Mouse (Mus musculus) heart, adult 2 months (tissue): Measurements from ENCODE around the gene Canx. TPM values are rescaled to one million over a fixed set of nuclear protein-coding genes. Genes with fewer than 3 reads are reported as not detected.
"Not testable (repeated sequence)": the region's sequence is repeated elsewhere in the genome, so short reads cannot be mapped to it uniquely, and the experiment has no call there.

Experiments
- DNase-seq, 2 experiments: peaks; one replicate each; pipeline ENCODE4 v3.0.0; 2021
- H3K27ac ChIP-seq: fragments of 200-600 bp; 2 replicates; pipeline ENCODE4 v1.8.1; 2022
- H3K27me3 ChIP-seq: fragments of 200-500 bp; 2 replicates; pipeline ENCODE4 v1.6.1; 2012; ENCODE audit warnings: mild to moderate bottlenecking, low read length, inconsistent platforms, mixed read lengths; ENCODE audit not compliant: control insufficient read depth, insufficient read depth
- H3K36me3 ChIP-seq: fragments of 200-500 bp; 2 replicates; pipeline ENCODE4 v1.6.1; 2012; ENCODE audit warnings: low read length, inconsistent platforms; ENCODE audit not compliant: control insufficient read depth, insufficient read depth
- H3K4me1 ChIP-seq: fragments of 200-500 bp; 2 replicates; pipeline ENCODE4 v1.6.1; 2011; ENCODE audit warnings: low read length; ENCODE audit not compliant: control insufficient read depth, insufficient read depth
- H3K4me3 ChIP-seq: fragments of 200-600 bp; 2 replicates; pipeline ENCODE4 v1.8.1; 2022
- H3K79me2 ChIP-seq: fragments of 200-500 bp; replicated peaks from 2 replicates; pipeline ENCODE4 v1.6.1; 2012; ENCODE audit warnings: mild to moderate bottlenecking, inconsistent platforms, low read length, moderate library complexity, mixed read lengths; ENCODE audit not compliant: control insufficient read depth, insufficient read depth
- H3K9ac ChIP-seq: fragments of 200-500 bp; 2 replicates; pipeline ENCODE4 v1.6.1; 2012; ENCODE audit warnings: low read depth, mild to moderate bottlenecking, control low read depth, inconsistent platforms, low read length, mixed read lengths
- CTCF ChIP-seq: fragments of 200-600 bp; IDR thresholded peaks from 2 replicates; pipeline ENCODE4 v1.8.1; 2022; ENCODE audit warnings: antibody characterized with exemption, mild to moderate bottlenecking, moderate library complexity
- EP300 ChIP-seq: fragments of 200-500 bp; IDR thresholded peaks from 2 replicates; pipeline ENCODE4 v1.6.1; 2011; ENCODE audit warnings: low read depth, low read length, control low read depth; ENCODE audit not compliant: insufficient read depth
- POLR2A ChIP-seq: fragments of 200-500 bp; IDR thresholded peaks from 2 replicates; pipeline ENCODE4 v1.6.1; 2011; ENCODE audit warnings: mild to moderate bottlenecking, low read depth, low read length, control low read depth; ENCODE audit not compliant: insufficient read depth
- WGBS: fragments of 180-500 bp; shearing (Covaris S2); methylation state at CpG from one replicate; pipeline ENCODE4 v1.1.7; 2018; 5-methylcytosine and 5-hydroxymethylcytosine counted together
- intact Hi-C: fragments of 180-260 bp; cut with DNase I; formaldehyde crosslinking; loops from one replicate; pipeline ENCODE4 v1.15.1; 2025
- polyA plus RNA-seq: library from polyadenylated mRNA; depleted of rRNA; stranded (reverse); fragments of >200 nt; gene quantifications from 2 replicates; pipeline ENCODE4 v1.2.3, GENCODE M21; 2012
- total RNA-seq, 2 experiments: library from RNA; stranded (reverse); gene quantifications; 2 replicates each; pipeline ENCODE4 v1.2.3; 2021

The Canx gene
- total and polyA plus RNA-seq, 3 experiments, result 64.8 to 369 (median 324) TPM

DNA sequence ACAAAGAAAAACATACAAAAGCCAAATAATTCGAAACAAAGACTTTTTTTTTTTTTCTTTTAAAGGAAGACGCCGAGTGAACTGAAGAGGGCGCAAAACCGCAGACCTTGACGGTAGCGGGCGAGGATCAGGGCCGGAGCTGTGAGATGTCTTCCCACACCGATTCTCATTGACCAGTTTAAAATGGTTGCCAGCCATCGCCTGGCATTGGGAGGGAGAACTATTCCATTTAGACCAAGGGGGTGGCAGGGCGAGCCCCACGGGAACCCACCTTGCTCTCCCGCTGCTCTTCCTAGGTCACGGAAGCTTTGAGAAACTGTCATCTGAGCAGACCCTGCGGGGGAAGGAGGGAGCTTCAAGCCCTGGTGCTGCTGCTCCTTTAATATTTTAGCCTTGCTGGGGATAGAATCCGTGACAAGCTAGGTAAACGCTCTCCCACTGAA lies 45.9 kb upstream of the Canx start:
- H3K27ac ChIP-seq, result peak overlapping the region; percentile 28; the same call in 1 of the 2 replicates
- H3K27me3 ChIP-seq, result no peaks in the 10 kb centered on the region
- intact Hi-C loops, result no loop called here
- H3K4me3 ChIP-seq, result 0 out of 2 replicates have a peak overlapping the region, but pooled peaks have one; percentile 31
- WGBS, result 6% methylated on average over 18 of the region's 18 CpGs
- H3K9ac ChIP-seq, result peak overlapping the region; percentile 77
- H3K79me2 ChIP-seq, result no peaks in the 10 kb centered on the region
- DNase-seq, result peak; percentile 62
- TF ChIP-seq CTCF, result peak; percentile 63
- no peak for TF ChIP-seq POLR2A
- 0 out of 2 replicates have a peak, but pooled peaks have one; percentile 13 for TF ChIP-seq EP300
- H3K36me3 ChIP-seq, result no peaks in the 10 kb centered on the region
- H3K4me1 ChIP-seq, result peaks cover 2% of the 10 kb centered on the region; the same call in 1 of the 2 replicates

DNA sequence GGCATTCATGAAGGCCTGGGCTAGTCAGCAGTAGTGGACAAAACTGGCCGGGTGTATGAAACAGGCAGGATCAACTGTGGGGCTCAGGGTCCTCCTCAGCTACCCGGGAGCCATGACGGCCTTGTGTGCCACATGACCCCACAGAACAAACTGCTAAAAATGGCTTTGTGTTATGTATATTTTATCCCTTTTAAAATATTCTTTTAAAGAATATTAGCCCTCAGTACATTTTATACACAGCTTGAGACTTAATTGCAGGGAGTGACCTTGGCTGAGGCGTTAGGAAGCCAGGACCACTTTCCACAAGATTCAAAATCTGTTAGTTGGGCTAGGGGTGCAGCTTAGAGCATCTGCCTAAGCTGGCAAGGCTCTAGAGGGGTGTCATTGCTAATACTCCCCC lies 45.5 kb upstream of the Canx start:
- WGBS, result 67% methylated on average over 4 of the region's 4 CpGs
- peak in 1 of 2 experiments; percentile 17 for DNase-seq
- no peaks in the 10 kb centered on the region for H3K36me3 ChIP-seq
- no peak overlapping the region for H3K4me3 ChIP-seq
- no peak overlapping the region for H3K27ac ChIP-seq
- H3K27me3 ChIP-seq, result no peaks in the 10 kb centered on the region
- intact Hi-C loops, result no loop called here
- no peak overlapping the region for H3K9ac ChIP-seq
- H3K4me1 ChIP-seq, result no peaks in the 10 kb centered on the region; the same call in 1 of the 2 replicates
- no peaks in the 10 kb centered on the region for H3K79me2 ChIP-seq
- TF ChIP-seq POLR2A, result no peak
- no peak for TF ChIP-seq EP300
- no peak for TF ChIP-seq CTCF

DNA sequence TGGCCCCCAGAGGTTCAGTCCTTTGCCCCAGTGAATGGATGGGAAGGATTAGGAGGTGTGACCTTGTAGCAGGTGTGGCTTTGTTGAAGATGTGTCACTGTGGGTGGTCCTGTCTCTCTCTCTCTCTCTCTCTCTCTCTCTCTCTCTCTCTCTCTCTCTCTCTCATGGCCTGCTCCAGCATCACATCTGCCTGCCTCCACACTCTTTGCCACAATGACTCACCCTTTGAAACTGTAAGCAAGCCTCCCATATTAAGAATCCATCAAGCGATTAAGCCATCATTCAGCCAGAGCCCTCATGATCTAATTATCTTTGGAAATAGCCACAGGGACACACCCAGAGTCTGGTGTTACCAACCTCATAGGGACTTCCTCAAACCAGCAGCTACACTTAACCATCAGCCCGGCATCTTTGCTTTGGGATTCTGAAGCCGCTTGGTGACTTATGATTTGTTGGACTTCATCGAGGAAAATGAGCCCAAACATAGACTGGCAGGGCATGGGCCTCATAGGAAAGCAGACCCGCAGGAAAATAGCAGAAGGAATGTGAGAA lies 44.0 kb upstream of the Canx start:
- Histone ChIP-seq H3K27ac (no peak overlapping the region), H3K4me3 (no peak overlapping the region), H3K9ac (no peak overlapping the region), H3K27me3 (no peaks in the 10 kb centered on the region), H3K36me3 (no peaks in the 10 kb centered on the region), H3K4me1 (no peaks in the 10 kb centered on the region; the same call in 1 of the 2 replicates), H3K79me2 (no peaks in the 10 kb centered on the region)
- TF ChIP-seq EP300 (no peak), CTCF (no peak), POLR2A (no peak)
- WGBS, result 89% methylated on average over 5 of the region's 5 CpGs
- intact Hi-C loops, result loop anchor here (10.0 kb wide), 2 partner anchors 205 to 385 kb away; no protein-coding TSS in a partner anchor
- DNase-seq, result peak in 1 of 2 experiments; percentile 11

DNA sequence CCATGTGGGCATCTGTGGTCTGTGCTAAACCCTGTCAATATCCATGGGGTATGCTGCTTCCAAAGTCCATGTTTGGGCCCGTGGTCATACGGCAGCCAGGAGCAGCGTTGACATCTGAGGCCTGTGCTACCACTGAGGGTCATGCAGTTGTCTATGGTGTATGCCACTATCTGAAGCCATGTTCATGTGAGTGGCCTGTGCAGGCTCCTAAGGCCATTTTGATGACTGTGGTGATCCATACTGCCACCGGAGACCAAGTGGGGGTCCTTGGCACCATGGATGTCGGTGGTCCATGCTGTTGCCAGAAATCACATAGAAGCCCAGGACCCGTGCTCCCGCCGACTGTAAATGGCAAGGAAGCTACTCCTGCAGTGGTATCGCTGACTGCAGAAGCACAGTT lies 42.1 kb upstream of the Canx start:
- Histone ChIP-seq H3K36me3 (no peaks in the 10 kb centered on the region), H3K27me3 (no peaks in the 10 kb centered on the region), H3K9ac (no peak overlapping the region), H3K79me2 (no peaks in the 10 kb centered on the region), H3K4me1 (no peaks in the 10 kb centered on the region; the same call in 1 of the 2 replicates), H3K27ac (no peak overlapping the region), H3K4me3 (no peak overlapping the region)
- intact Hi-C loops, result loop anchor here (10.0 kb wide), 2 partner anchors 203 to 383 kb away; no protein-coding TSS in a partner anchor
- DNase-seq, result peak in 1 of 2 experiments; percentile 10
- no peak for TF ChIP-seq CTCF
- WGBS, result 86% methylated on average over 9 of the region's 9 CpGs

DNA sequence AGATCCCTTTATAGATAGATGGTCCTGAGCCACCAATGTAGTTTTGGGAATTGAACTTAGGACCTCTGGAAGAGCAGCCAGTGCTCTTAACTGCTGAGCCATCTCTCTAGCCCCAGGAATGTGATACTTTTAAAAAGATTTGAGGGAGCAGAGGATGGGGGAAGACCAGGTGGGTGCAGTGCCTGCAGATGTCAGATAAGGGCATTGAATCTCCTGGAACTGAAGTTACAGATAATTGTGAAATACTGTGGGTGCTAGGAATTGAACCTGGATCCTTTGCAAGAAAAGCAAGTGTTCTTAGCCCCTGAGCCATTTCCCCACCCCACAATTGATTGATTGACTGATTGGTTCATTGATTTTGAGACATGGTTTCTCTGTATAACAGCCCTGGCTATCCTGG lies 39.8 kb upstream of the Canx start:
- no peak overlapping the region for H3K9ac ChIP-seq
- H3K4me3 ChIP-seq, result no peak overlapping the region
- TF ChIP-seq EP300, result no peak
- no peak for TF ChIP-seq CTCF
- no peak for TF ChIP-seq POLR2A
- no peak overlapping the region for H3K27ac ChIP-seq
- no peaks in the 10 kb centered on the region for H3K79me2 ChIP-seq
- no peaks in the 10 kb centered on the region for H3K4me1 ChIP-seq
- peak in 1 of 2 experiments; percentile 4 for DNase-seq
- no peaks in the 10 kb centered on the region for H3K36me3 ChIP-seq
- no peaks in the 10 kb centered on the region for H3K27me3 ChIP-seq
- intact Hi-C loops, result loop anchor here (2.0 to 10.0 kb wide), 3 partner anchors 129 to 381 kb away; no protein-coding TSS in a partner anchor

DNA sequence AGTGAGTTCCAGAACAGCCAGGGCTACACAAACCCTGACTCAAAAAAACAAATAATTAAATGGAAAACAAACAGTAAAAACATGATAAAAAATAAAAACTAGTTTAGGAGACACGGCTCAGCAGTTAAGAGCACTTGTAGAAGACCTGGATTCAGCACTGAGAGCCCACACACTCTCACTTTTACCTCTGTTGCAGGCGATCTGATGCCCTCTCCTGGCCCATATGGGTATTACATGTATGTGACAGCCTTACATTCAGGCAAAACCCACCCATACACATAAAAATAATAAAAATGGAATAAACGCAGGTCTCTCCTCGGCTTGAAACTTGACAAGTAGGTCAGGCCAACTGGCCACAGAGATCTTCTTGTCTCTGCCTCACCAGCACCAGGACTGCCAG lies 39.1 kb upstream of the Canx start:
- Histone ChIP-seq H3K4me3 (no peak overlapping the region), H3K27ac (no peak overlapping the region), H3K79me2 (no peaks in the 10 kb centered on the region), H3K36me3 (no peaks in the 10 kb centered on the region), H3K27me3 (no peaks in the 10 kb centered on the region), H3K4me1 (no peaks in the 10 kb centered on the region), H3K9ac (no peak overlapping the region)
- intact Hi-C loops, result loop anchor here (2.0 to 10.0 kb wide), 5 partner anchors 37 to 380 kb away; partner anchors contain the start of gene Canx
- DNase-seq, result peak; percentile 60 to 64
- TF ChIP-seq CTCF (peak; percentile 96), EP300 (peak; percentile 71; the same call in 1 of the 2 replicates), POLR2A (no peak)
- 4% methylated on average over 4 of the region's 4 CpGs for WGBS

DNA sequence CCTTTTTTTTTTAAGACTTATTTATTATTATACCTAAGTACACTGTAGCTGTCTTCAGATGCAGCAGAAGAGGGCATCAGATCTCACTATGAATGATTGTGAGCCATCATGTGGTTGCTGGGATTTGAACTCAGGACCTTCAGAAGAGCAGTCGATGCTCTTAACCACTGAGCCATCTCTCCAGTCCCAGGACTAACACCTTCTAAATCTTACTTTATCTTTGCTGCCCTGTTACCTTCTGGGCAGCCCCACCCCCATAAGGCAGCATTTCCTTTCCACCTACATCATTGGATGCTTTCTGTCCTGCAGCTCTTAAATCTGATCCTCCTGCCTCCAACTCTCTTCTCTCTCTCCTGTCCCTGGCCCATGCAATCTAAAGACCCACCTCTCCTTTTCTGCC lies 35.8 kb upstream of the Canx start:
- not testable (repeated sequence) for H3K4me1 ChIP-seq, DNase-seq, H3K9ac ChIP-seq, H3K79me2 ChIP-seq, H3K4me3 ChIP-seq, H3K27ac ChIP-seq, H3K36me3 ChIP-seq, H3K27me3 ChIP-seq
- intact Hi-C loops, result loop anchor here (5.0 to 10.0 kb wide), 4 partner anchors 34 to 376 kb away; partner anchors contain the start of gene Canx
- WGBS, result 60% methylated on average over 1 of the region's 1 CpGs
